Mouse (Mus musculus): ENCODE results near the gene Gm10643. TPM values are rescaled to one million over a fixed set of nuclear protein-coding genes. Genes with fewer than 3 reads are reported as not detected.

The Gm10643 gene
- polyA plus RNA-seq, 1 experiment = 2.0 TPM

- DNase-seq (ENCODE audit: low spot score) = no peak
Measured at GRCm38 (mm10) chr8:84039050-84039449, 25.9 kb downstream of the Gm10643 start.

- no peak for DNase-seq (ENCODE audit: low spot score)
Measured at GRCm38 (mm10) chr8:84038015-84038414, 26.9 kb downstream of the Gm10643 start.

GRCm38 (mm10) chr8:84032777-84033176, 32.2 kb downstream of the Gm10643 start:
- DNase-seq (ENCODE audit: low spot score) = no peak

- DNase-seq (ENCODE audit: low spot score) = no peak
Measured at GRCm38 (mm10) chr8:84029272-84029671, 35.7 kb downstream of the Gm10643 start.

- no peak for DNase-seq (ENCODE audit: low spot score)
Measured at GRCm38 (mm10) chr8:84027449-84027848, 37.5 kb downstream of the Gm10643 start.

- DNase-seq (ENCODE audit: low spot score) = no peak
Measured at GRCm38 (mm10) chr8:84025863-84026262, 39.1 kb downstream of the Gm10643 start.

GRCm38 (mm10) chr8:84024171-84024570, 40.8 kb downstream of the Gm10643 start:
- no peak for DNase-seq (ENCODE audit: low spot score)

GRCm38 (mm10) chr8:84023631-84024030, 41.3 kb downstream of the Gm10643 start:
- no peak for DNase-seq (ENCODE audit: low spot score)

GRCm38 (mm10) chr8:84023085-84023484, 41.9 kb downstream of the Gm10643 start:
- DNase-seq (ENCODE audit: low spot score) = no peak

GRCm38 (mm10) chr8:84021569-84021968, 43.4 kb downstream of the Gm10643 start:
- DNase-seq (ENCODE audit: low spot score) = no peak

GRCm38 (mm10) chr8:84021096-84021495, 43.8 kb downstream of the Gm10643 start, which contains the start of gene Palm3:
Gene Palm3 (plus strand): TSS chr8:84021471.
- no peak for DNase-seq (ENCODE audit: low spot score)

GRCm38 (mm10) chr8:84019738-84020137, 45.2 kb downstream of the Gm10643 start:
- DNase-seq (ENCODE audit: low spot score) = no peak

GRCm38 (mm10) chr8:84015833-84016232, 49.1 kb downstream of the Gm10643 start:
- DNase-seq (ENCODE audit: low spot score) = no peak

Other genes starting within 250 kb of the Gm10643 start
- gene Adgrl1, start 165.0 kb downstream of the Gm10643 start, polyA plus RNA-seq (2012; rRNA removed) = 39.4 and 48.3 TPM in 2 replicates
- gene Gm10644, start 109.9 kb downstream of the Gm10643 start, polyA plus RNA-seq (2012; rRNA removed) = 0.69 and 0.96 TPM in 2 replicates
- 2.3 and 3.1 TPM in 2 replicates for gene Asf1b, start 109.6 kb downstream of the Gm10643 start, polyA plus RNA-seq (2012; rRNA removed)
- gene Prkaca, start 92.1 kb downstream of the Gm10643 start, polyA plus RNA-seq (2012; rRNA removed) = 74.4 and 81.2 TPM in 2 replicates
- gene Samd1, start 67.5 kb downstream of the Gm10643 start, polyA plus RNA-seq (2012; rRNA removed) = 34.5 and 36.0 TPM in 2 replicates
- 0.18 and 0.19 TPM in 2 replicates for gene 1700067K01Rik, start 63.6 kb downstream of the Gm10643 start, polyA plus RNA-seq (2012; rRNA removed)
- 0.14 and 0.15 TPM in 2 replicates for gene 2210011C24Rik, start 53.0 kb downstream of the Gm10643 start, polyA plus RNA-seq (2012; rRNA removed)
- gene Palm3, start 43.7 kb downstream of the Gm10643 start, polyA plus RNA-seq (2012; rRNA removed) = 0.21 and 0.24 TPM in 2 replicates
- gene Il27ra, start 22.5 kb downstream of the Gm10643 start, polyA plus RNA-seq (2012; rRNA removed) = 2.0 and 2.1 TPM in 2 replicates
- gene Rln3, start 20.1 kb downstream of the Gm10643 start, polyA plus RNA-seq (2012; rRNA removed) = 0.21 and 0.30 TPM in 2 replicates
- gene Rfx1, start 1.7 kb upstream of the Gm10643 start, polyA plus RNA-seq (2012; rRNA removed) = 8.0 and 11.0 TPM in 2 replicates
- gene Dcaf15, start 39.6 kb upstream of the Gm10643 start, polyA plus RNA-seq (2012; rRNA removed) = 20.4 and 26.6 TPM in 2 replicates
- gene Podnl1, start 60.9 kb upstream of the Gm10643 start, polyA plus RNA-seq (2012; rRNA removed) = 0.66 and 1.1 TPM in 2 replicates
- gene Cc2d1a, start 82.8 kb upstream of the Gm10643 start, polyA plus RNA-seq (2012; rRNA removed) = 18.5 and 22.3 TPM in 2 replicates
- 0.62 and 0.74 TPM in 2 replicates for gene 4930432K21Rik, start 82.9 kb upstream of the Gm10643 start, polyA plus RNA-seq (2012; rRNA removed)
- 0.13 TPM in 1 of 2 replicates, not detected in the other for gene Nanos3, start 120.1 kb upstream of the Gm10643 start, polyA plus RNA-seq (2012; rRNA removed)
- 8.6 and 9.2 TPM in 2 replicates for gene Zswim4, start 171.9 kb upstream of the Gm10643 start, polyA plus RNA-seq (2012; rRNA removed)
- 183 and 196 TPM in 2 replicates for gene D8Ertd738e, start 184.6 kb upstream of the Gm10643 start, polyA plus RNA-seq (2012; rRNA removed)
- 41.1 and 47.3 TPM in 2 replicates for gene Mri1, start 192.2 kb upstream of the Gm10643 start, polyA plus RNA-seq (2012; rRNA removed)
- 33.1 and 35.3 TPM in 2 replicates for gene Ccdc130, start 205.2 kb upstream of the Gm10643 start, polyA plus RNA-seq (2012; rRNA removed)

All from urinary bladder, adult 2 months (tissue).